Mouse (Mus musculus): ENCODE data around the gene Mex3a. TPM values are rescaled to one million over a fixed set of nuclear protein-coding genes. Genes with fewer than 3 reads are reported as not detected.

The Mex3a gene
- polyA plus RNA-seq, 1 experiment from 2014 or later = 11.2 TPM

DNA sequence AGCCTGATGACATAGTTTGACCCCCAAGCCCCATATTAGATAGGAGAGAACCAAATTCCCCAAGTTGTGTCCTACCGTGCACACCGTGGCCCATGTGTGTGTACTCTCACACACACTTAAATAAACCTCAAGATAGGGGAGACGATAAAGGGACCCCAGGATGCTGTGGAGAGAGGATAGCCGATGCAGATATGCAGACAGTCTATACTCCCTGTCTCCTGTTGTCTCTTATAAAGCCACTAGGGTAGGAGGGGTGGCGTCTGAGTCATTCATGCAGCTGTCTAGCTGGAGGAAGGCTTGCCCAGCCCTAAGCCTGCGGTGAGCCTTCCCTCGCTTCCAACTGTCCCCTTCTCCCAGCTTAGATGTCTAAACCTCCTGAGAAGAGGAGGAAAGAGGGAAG is 32.1 kb upstream of the Mex3a start:
- Histone ChIP-seq H3K4me1 (replicated peaks) (peaks cover 47% of the 10 kb centered on the region), H3K36me3 (no peaks in the 10 kb centered on the region), H3K4me2 (replicated peaks) (0 out of 2 replicates have a peak overlapping the region, but pooled peaks have one; percentile 100), H3K9ac (no peak overlapping the region), H3K9me3 (no peaks in the 10 kb centered on the region), H3K4me3 (replicated peaks) (no peak overlapping the region), H3K27ac (no peak overlapping the region), H3K27me3 (replicated peaks) (no peaks in the 10 kb centered on the region)
- ATAC-seq = no peak
- 74% methylated on average over 7 of the region's 7 CpGs for whole genome bisulfite sequencing

DNA sequence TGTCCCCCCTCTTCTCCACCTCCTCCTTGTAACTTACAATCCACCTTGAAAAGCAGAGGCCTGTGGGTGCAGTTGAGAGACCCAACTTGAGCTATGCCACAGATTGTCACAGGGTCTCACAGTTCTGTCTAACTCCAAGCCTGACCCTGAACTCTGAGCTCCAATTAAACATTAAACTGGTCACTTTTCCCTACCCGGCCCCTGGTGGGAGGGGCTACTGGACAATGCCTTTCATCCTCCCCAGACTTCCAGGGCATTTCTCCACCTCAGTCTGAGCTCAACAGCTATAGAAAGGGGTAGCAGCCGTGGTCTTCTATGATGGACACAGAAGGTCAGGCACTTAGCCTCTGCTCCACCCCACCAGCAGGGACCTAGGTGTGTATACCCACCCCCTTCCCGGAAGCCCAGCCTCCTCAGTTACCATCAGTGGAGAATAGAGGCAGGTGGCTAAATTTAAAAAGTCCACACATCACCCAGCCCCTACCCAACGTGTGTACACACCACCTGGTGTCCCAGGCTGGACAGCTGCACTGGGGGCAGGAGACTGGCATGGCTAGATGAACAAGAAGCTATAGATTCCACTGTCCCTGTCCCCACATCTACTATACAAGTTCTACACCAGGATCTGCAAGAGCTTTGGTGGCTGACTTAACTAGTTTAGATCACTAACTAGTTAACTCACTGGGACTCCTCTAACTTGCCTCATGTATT is 31.4 kb upstream of the Mex3a start:
- 45% methylated on average over 4 of the region's 4 CpGs for WGBS
- H3K4me1 ChIP-seq (replicated peaks) = peaks cover 40% of the 10 kb centered on the region
- H3K27ac ChIP-seq = no peak overlapping the region
- no peaks in the 10 kb centered on the region for H3K27me3 ChIP-seq (replicated peaks)
- 0 out of 2 replicates have a peak overlapping the region, but pooled peaks have one; percentile 17 for H3K9ac ChIP-seq
- no peaks in the 10 kb centered on the region for H3K36me3 ChIP-seq
- H3K4me3 ChIP-seq (replicated peaks) = peak overlapping the region; percentile 11; the same call in 1 of the 2 replicates
- no peak for ATAC-seq
- H3K9me3 ChIP-seq = no peaks in the 10 kb centered on the region
- H3K4me2 ChIP-seq (replicated peaks) = peak overlapping the region; percentile 100

DNA sequence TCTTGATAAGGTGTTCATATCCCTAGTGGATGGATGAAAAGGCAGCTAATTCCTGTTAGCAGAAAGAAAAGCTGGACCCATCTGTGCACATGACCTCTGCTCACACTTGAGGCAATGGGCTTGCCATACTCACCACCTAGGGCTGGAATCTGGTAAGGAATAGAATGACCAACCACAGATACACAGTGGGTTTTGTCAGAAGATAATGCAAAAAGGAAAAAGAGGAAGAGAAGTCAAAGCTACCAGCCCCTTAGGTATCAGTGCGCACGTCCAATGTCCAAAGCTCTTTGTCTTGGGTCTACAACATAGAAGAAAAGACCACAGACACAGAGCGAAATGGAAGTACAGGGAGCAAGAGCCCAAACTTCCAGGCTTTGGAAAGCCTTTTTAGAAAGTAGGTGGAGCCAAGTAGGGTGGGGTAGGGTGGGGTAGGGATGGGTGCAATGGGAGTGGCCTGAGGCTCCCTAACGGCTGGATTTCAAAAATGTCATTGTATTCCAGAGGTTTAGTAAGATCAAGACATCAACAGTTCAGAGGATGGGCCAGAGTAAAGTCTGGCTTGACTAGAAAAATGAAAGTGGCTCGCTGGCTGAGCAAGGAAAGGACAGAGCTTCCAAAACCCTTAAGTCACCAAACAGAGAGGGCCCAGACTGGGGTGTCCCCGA is 30.7 kb upstream of the Mex3a start:
- peak overlapping the region; percentile 100 for H3K4me2 ChIP-seq (replicated peaks)

GRCm38 (mm10) chr3:88502031-88502571 is 30.1 kb upstream of the Mex3a start:
- 12% methylated on average over 11 of the region's 11 CpGs for WGBS
- Histone ChIP-seq H3K4me2 (replicated peaks) (peak overlapping the region; percentile 100), H3K4me1 (replicated peaks) (peaks cover 32% of the 10 kb centered on the region), H3K4me3 (replicated peaks) (peak overlapping the region; percentile 80), H3K36me3 (no peaks in the 10 kb centered on the region), H3K9ac (peak overlapping the region; percentile 88), H3K9me3 (no peaks in the 10 kb centered on the region), H3K27ac (peak overlapping the region; percentile 87), H3K27me3 (replicated peaks) (0 out of 2 replicates have a peak, but pooled peaks cover under 1% of the 10 kb centered on the region)
- ATAC-seq = 0 out of 2 replicates have a peak, but pooled peaks have one; percentile 9

More for the DNA sequence above, 30.7 kb upstream of the Mex3a start:
- Histone ChIP-seq H3K36me3 (no peaks in the 10 kb centered on the region), H3K9ac (peak overlapping the region; percentile 88), H3K4me3 (replicated peaks) (peak overlapping the region; percentile 80), H3K27me3 (replicated peaks) (no peaks in the 10 kb centered on the region), H3K4me1 (replicated peaks) (peaks cover 35% of the 10 kb centered on the region), H3K9me3 (no peaks in the 10 kb centered on the region), H3K27ac (peak overlapping the region; percentile 87)
- WGBS = 52% methylated on average over 6 of the region's 6 CpGs
- no peak for ATAC-seq

GRCm38 (mm10) chr3:88502641-88503504 is 29.3 kb upstream of the Mex3a start:
- peaks cover 32% of the 10 kb centered on the region for H3K4me1 ChIP-seq (replicated peaks)
- H3K9me3 ChIP-seq = no peaks in the 10 kb centered on the region
- peak overlapping the region; percentile 80 for H3K4me3 ChIP-seq (replicated peaks)
- H3K27me3 ChIP-seq (replicated peaks) = 0 out of 2 replicates have a peak, but pooled peaks cover 2% of the 10 kb centered on the region
- WGBS = under 1% methylated on average over 55 of the region's 55 CpGs
- peak; percentile 93 for ATAC-seq
- peak overlapping the region; percentile 88 for H3K9ac ChIP-seq
- peak overlapping the region; percentile 100 for H3K4me2 ChIP-seq (replicated peaks)
- no peaks in the 10 kb centered on the region for H3K36me3 ChIP-seq
- H3K27ac ChIP-seq = peak overlapping the region; percentile 87

GRCm38 (mm10) chr3:88503505-88503863 is 28.7 kb upstream of the Mex3a start:
- WGBS = 28% methylated on average over 4 of the region's 4 CpGs
- Histone ChIP-seq H3K27ac (peak overlapping the region; percentile 66), H3K4me3 (replicated peaks) (peak overlapping the region; percentile 80), H3K36me3 (no peaks in the 10 kb centered on the region), H3K4me2 (replicated peaks) (peak overlapping the region; percentile 100), H3K9me3 (no peaks in the 10 kb centered on the region), H3K4me1 (replicated peaks) (peaks cover 32% of the 10 kb centered on the region), H3K27me3 (replicated peaks) (0 out of 2 replicates have a peak, but pooled peaks cover 2% of the 10 kb centered on the region), H3K9ac (no peak overlapping the region)
- peak; percentile 32 for ATAC-seq

DNA sequence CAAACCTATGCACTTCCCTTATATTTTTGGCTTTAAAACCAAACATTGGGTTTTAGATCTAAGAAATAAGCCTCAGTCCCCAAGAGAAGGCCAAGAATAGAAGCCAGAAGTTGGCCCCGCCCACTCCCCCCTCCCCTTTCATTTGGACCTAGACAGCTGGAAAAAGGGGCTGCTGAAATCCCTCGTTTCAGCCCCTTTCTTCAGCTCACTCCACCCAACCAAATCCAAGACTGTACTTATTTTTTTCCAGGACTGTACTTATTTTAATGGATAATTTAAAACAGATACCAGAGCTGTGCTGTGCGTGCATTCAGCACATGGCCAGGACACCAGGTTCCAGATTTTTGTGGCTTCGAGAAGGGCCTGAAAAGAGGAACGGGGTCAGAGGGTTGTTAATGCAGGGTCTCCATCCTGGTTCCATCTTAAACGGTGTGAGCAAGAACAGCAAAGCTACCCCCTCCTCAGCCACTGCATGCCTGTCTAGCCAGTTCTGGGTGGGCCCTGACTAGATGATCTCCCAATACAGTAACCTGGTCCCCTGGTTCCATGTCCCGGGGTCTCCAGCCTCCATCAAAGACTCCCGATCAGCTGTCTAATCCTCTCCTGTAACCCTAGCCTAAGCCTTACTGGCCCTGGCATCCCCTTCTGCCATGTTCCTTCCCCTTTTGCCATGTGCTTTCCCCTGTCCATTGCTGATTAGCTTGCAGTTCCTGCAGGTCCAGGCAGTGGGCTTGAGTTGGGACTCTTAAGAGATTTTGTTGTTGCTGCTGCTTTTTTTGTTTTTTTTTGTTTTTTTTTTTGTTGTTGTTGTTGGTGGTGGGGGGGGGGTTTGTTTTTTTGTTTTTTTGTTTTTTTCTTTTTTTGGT is 28.1 kb upstream of the Mex3a start:
- Histone ChIP-seq H3K4me3 (replicated peaks) (no peak overlapping the region), H3K36me3 (no peaks in the 10 kb centered on the region), H3K4me1 (replicated peaks) (peaks cover 32% of the 10 kb centered on the region), H3K9me3 (no peaks in the 10 kb centered on the region), H3K27me3 (replicated peaks) (0 out of 2 replicates have a peak, but pooled peaks cover 2% of the 10 kb centered on the region), H3K27ac (peak overlapping the region; percentile 66), H3K4me2 (replicated peaks) (peak overlapping the region; percentile 100), H3K9ac (no peak overlapping the region)
- ATAC-seq = no peak
- WGBS = 47% methylated on average over 8 of the region's 8 CpGs

DNA sequence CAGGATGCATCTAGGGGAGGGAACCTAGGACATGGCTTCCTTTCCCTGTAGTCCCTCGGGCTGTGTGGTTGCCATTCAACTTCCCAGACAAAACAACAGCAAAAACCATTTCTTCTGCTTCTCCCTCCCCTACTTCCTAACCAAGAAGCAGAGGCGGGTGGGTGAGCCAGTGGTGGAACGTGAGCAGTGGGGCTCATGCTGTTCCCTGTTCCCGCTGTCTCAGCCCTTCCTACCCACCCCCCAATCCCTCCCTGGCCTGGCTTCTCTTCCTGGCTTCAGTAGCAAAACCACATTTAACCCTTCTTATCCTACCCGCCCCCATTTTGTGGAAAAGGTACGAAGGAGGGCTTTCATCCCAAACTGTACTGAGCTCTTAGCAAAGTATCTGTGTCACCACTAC is 27.1 kb upstream of the Mex3a start:
- no peak overlapping the region for H3K9ac ChIP-seq
- WGBS = 76% methylated on average over 6 of the region's 6 CpGs
- 0 out of 2 replicates have a peak, but pooled peaks cover 2% of the 10 kb centered on the region for H3K27me3 ChIP-seq (replicated peaks)
- no peak overlapping the region for H3K4me2 ChIP-seq (replicated peaks)
- peaks cover 39% of the 10 kb centered on the region for H3K4me1 ChIP-seq (replicated peaks)
- H3K4me3 ChIP-seq (replicated peaks) = no peak overlapping the region
- ATAC-seq = no peak
- no peaks in the 10 kb centered on the region for H3K9me3 ChIP-seq
- no peak overlapping the region for H3K27ac ChIP-seq
- H3K36me3 ChIP-seq = no peaks in the 10 kb centered on the region

GRCm38 (mm10) chr3:88505765-88506164 is 26.4 kb upstream of the Mex3a start:
- Histone ChIP-seq H3K36me3 (no peaks in the 10 kb centered on the region), H3K27me3 (replicated peaks) (0 out of 2 replicates have a peak, but pooled peaks cover 2% of the 10 kb centered on the region), H3K9me3 (no peaks in the 10 kb centered on the region), H3K27ac (no peak overlapping the region), H3K4me3 (replicated peaks) (no peak overlapping the region), H3K9ac (no peak overlapping the region), H3K4me1 (replicated peaks) (peaks cover 39% of the 10 kb centered on the region), H3K4me2 (replicated peaks) (no peak overlapping the region)
- 57% methylated on average over 7 of the region's 7 CpGs for WGBS
- ATAC-seq = no peak

DNA sequence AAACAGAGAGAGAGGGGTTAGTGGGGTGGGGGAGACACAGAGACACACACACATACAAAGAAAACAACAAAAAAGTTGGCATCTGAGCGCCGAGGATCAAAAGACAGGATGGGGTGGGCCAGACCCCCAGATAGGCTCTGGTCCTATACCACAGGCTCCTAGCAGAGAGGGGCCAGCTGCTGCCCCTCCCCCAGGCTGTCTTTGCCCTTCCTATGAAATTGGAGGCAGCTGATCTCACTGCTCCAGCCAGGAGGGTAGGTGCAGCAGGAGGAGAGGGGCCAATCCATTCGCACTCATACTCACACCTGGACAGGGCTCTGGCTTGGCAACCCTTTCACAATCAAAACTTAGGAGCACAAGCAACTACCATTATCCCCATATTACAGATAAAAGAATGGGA is 22.9 kb upstream of the Mex3a start:
- Histone ChIP-seq H3K27me3 (replicated peaks) (0 out of 2 replicates have a peak, but pooled peaks cover 2% of the 10 kb centered on the region), H3K36me3 (no peaks in the 10 kb centered on the region), H3K4me2 (replicated peaks) (peak overlapping the region; percentile 74), H3K27ac (peak overlapping the region; percentile 90), H3K9ac (peak overlapping the region; percentile 33; the same call in 1 of the 2 replicates), H3K4me1 (replicated peaks) (peaks cover 47% of the 10 kb centered on the region), H3K9me3 (no peaks in the 10 kb centered on the region), H3K4me3 (replicated peaks) (peak overlapping the region; percentile 38)
- no peak for ATAC-seq
- 64% methylated on average over 3 of the region's 3 CpGs for WGBS
